Mouse (Mus musculus): ENCODE results near the gene Dnpep.

The Dnpep gene

GRCm38 (mm10) chr1:75317241-75318201 is at the start of gene Dnpep:
Gene Dnpep, minus strand, starts transcription at chr1:75317990.
- peak; percentile 100 for DNase-seq

GRCm38 (mm10) chr1:75365510-75366137 is 47.8 kb upstream of the Dnpep start:
- peak; percentile 66 to 68 for DNase-seq

- DNase-seq = no peak
Observed at GRCm38 (mm10) chr1:75363868-75364267, 46.1 kb upstream of the Dnpep start.

GRCm38 (mm10) chr1:75361750-75362149 is 44.0 kb upstream of the Dnpep start:
- no peak for DNase-seq

- no peak for DNase-seq
Observed at GRCm38 (mm10) chr1:75361123-75361522, 43.3 kb upstream of the Dnpep start.

- DNase-seq = no peak
Observed at GRCm38 (mm10) chr1:75360112-75361031, 42.6 kb upstream of the Dnpep start, which contains the start of gene Des. Gene Des, plus strand, starts transcription at chr1:75360329.

GRCm38 (mm10) chr1:75359346-75359745 is 41.6 kb upstream of the Dnpep start:
- no peak for DNase-seq

- DNase-seq = no peak
Observed at GRCm38 (mm10) chr1:75358009-75358408, 40.2 kb upstream of the Dnpep start.

- peak; percentile 62 to 75 for DNase-seq
Observed at GRCm38 (mm10) chr1:75357261-75357660, 39.5 kb upstream of the Dnpep start.

GRCm38 (mm10) chr1:75349275-75349674 is 31.5 kb upstream of the Dnpep start:
- no peak for DNase-seq

- no peak for DNase-seq
Observed at GRCm38 (mm10) chr1:75347279-75347678, 29.5 kb upstream of the Dnpep start.

GRCm38 (mm10) chr1:75345036-75345935 is 27.5 kb upstream of the Dnpep start:
- DNase-seq = peak in 1 of 2 experiments; percentile 27

- no peak for DNase-seq
Observed at GRCm38 (mm10) chr1:75344291-75345035, 26.7 kb upstream of the Dnpep start.

GRCm38 (mm10) chr1:75342874-75343416 is 25.2 kb upstream of the Dnpep start:
- peak; percentile 67 to 73 for DNase-seq

- no peak for DNase-seq
Observed at GRCm38 (mm10) chr1:75340519-75340918, 22.7 kb upstream of the Dnpep start.

- DNase-seq = no peak
Observed at GRCm38 (mm10) chr1:75339337-75339736, 21.5 kb upstream of the Dnpep start.

- DNase-seq = no peak
Observed at GRCm38 (mm10) chr1:75338091-75338694, 20.4 kb upstream of the Dnpep start.

GRCm38 (mm10) chr1:75337097-75337496 is 19.3 kb upstream of the Dnpep start:
- no peak for DNase-seq

GRCm38 (mm10) chr1:75336461-75336860 is 18.7 kb upstream of the Dnpep start:
- DNase-seq = no peak

- no peak for DNase-seq
Observed at GRCm38 (mm10) chr1:75331271-75331670, 13.5 kb upstream of the Dnpep start.
